Mouse (Mus musculus): ENCODE data around the gene Lypd6b.

Lypd6b gene

DNA sequence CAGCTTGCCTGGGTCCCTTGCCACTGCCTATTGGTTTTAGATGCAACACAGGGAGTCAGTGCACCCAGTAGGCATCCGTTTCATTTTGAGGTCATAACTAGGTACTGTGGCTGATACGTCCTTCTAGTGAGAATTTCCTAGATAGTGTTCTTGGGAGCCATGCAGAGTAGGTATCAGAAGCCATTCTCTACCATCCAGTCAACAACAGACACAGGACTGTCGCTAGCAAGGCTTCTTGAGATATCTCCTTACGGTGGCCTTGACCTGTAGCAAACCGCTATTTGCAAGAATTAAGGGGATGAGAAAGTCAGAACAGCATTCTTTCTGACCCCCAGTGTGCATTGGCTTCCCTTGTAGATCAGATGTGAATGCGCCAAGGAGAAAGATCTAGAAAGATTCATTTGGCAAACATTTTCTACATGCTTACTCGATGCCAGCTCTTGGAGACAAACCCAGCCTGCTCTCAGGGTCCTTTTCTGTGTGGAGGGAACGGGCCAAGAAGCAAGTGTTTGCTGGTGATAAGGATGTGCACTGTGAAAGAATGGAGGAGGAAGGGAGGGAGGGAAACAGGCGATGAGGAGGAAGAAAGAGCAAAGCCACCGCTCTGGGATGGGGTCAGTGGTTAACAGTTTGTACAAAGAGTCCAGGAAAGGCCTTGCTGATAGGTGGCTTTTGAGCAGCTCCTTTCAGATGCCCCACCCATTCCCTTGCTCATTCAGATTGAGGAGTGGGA, 82.5 kb downstream of the Lypd6b start:
- no peak for DNase-seq (ENCODE audit: low spot score in 2 of 2)

DNA sequence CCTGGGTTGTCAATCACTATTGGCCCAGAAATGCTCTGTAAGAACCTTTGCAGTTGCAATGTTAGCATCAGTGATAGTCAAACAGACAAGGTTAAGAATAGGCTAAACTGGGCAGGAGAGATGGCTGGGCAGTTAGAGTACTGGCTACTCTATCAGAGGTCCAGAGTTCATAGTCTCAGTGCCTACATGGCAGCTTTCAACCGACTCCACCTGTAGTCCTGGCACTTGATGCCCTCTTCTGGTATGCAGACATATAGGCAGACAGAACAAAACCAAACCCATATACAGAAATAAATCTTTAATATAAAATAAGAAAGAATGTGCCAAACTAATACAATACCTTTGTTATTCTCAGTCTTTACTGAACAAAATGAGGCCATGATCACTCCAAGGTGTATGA, 83.5 kb downstream of the Lypd6b start:
- no peak for DNase-seq (ENCODE audit: low spot score in 2 of 2)

DNA sequence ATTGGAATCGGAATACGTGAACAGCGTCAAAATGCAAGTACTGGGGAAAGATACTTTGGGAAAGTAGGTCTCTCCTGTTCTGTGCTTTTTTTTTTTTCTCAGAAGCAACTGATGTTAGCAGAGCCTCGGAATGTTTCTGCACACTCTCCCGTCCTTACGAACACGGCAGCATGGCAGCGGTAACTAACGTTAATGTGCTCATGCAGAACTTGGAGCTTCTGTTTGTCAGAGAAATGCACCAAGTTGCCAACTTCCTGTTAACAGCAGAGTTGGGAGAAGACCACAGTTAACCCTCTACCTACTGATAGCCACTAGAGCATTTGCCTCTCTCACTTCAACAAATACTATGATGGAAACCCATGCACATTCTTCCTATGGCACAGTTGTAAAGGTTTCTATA, 93.0 kb downstream of the Lypd6b start:
- DNase-seq (ENCODE audit: low spot score in 2 of 2) = no peak

DNA sequence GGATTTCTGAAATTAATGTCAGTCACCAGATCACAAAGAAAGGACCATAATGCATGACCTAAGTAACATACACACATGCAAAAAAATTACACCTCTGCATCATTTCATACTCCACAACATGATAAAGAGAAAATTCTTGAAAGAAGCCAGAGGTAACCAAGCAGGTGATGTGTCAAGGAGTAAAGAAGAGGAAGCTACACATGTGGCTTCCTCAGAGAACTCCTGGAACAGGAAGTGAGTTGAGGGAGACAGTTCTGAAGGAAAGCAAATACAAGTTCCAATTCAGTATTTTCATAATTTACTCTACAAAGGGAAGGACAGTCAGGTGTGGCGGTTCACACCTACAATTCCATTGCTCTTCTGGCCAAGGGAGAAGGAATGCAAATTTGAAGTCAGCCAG, 93.5 kb downstream of the Lypd6b start:
- no peak for DNase-seq (ENCODE audit: low spot score in 2 of 2)

DNA sequence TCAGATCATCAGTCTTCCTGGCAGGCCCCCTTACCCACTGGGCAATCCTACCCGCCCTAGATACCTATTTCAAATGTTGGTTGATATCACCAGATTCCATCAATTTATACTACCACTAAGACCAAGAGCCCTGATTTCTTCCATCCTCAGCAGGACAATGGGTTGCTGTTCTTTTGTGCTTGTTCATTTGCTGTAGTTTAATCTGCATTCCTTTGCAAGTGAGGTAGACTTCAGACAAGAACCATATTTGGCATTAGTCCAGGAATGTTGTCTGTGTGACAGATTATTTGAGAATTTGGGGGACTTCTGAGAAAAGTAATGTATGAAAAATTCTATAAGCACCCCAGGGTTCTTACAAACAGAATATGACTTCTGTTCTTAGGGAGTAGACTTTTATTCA, 95.0 kb downstream of the Lypd6b start:
- DNase-seq (ENCODE audit: low spot score in 2 of 2) = no peak

DNA sequence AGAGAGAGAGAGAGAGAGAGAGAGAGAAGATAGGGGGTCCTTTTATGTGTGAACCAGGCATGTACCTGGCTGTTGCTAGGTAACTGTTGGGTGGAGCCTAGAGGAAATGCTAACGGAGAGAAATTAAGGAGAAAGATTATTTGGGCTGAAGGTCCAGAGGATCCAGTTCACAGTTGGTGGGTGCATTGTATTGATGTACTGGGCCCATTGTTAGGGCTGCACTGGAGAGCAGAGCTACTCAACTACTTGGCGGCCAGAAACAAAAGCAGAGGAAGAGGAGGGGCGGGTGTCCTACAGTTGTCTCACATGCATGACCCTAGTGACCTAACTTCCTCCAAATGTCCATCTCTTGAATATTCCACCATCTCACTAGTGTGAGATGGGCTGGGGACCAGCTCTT, 96.5 kb downstream of the Lypd6b start:
- DNase-seq (ENCODE audit: low spot score in 2 of 2) = no peak

DNA sequence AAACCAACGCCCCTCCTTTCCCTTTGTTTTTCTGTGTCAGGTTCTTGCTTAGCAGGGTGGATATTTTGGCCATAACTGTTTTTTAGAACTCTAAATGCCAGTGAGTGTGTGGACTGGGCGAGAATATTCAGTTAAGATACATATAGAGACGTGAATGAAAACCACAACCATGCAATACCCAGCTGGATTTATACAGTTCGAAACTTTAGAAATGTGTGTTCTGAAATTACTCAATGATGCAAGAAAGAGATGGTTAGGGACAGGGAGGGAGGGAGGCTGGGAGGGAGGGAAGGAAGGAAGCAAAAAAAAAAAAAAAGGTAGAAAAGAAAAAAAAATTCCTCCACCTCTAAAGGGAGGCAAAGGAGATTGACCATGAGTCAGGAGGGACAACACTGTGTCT, 98.7 kb downstream of the Lypd6b start:
- DNase-seq (ENCODE audit: low spot score in 2 of 2) = no peak

DNA sequence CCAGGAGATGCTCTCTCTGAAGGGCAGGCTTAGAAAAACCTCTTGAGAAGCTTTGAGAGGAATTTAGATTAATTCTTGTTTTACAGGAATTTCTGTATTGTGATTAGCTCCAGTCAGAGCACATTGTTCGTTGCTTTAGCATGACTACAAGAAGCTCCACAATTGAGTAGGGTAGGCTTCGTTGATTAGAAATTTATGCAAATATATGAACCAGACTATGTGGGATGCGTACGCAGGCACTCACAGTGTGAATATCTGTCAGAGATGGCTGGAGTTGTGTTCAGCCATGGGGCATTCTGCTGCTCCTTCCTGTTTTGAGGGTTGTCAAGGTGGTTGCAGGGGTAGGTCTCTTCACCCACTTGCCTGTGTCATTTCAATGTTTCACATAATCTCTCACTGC, 100.9 kb downstream of the Lypd6b start:
- no peak for DNase-seq (ENCODE audit: low spot score in 2 of 2)

DNA sequence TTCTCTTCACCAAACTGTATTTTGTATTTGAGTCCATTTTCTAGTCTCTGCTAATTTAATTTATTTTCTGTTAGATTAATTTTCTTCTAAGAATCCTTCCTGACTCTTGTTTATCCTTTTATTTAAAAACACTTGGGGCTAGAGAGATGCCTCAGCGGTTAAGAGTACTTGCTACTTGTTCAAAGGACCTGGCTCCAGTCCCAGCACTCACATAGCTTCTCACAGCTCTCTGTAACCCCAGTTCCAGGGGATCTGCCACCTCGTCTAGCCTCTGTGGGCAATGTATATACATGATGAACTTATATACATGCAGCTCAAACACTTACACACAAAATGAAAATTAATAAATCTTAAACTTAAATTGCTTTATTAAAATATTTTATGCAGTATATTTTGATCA, 103.2 kb downstream of the Lypd6b start:
- DNase-seq (ENCODE audit: low spot score in 2 of 2) = no peak

DNA sequence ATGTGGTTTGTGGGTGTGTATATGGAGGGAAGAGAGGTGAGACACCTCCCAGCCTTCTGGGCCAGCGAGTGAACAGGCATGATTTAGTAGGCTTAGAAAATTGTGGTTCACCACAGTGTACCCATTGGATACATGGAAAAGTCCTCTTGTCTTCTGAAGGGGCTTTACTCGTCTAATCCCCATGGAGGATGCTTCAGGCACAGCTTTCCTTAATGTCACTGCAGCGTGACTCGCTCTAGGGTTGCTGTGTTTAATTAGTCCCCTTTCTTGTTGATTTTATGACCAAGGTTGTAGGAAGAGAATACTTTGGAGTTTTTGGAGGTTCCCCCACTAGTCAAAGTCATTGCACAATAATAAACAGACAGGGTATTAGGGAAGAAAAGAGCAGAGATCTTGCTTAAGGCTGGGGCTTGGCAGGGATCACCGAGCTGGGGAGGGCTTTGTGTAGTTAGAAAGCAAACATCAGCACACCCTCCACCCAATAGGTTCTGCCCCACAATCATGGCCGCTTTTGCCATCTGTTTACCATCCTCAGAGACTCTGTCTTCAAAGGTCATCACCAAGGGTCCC, 122.4 kb downstream of the Lypd6b start:
- no peak for DNase-seq (ENCODE audit: low spot score in 2 of 2)

DNA sequence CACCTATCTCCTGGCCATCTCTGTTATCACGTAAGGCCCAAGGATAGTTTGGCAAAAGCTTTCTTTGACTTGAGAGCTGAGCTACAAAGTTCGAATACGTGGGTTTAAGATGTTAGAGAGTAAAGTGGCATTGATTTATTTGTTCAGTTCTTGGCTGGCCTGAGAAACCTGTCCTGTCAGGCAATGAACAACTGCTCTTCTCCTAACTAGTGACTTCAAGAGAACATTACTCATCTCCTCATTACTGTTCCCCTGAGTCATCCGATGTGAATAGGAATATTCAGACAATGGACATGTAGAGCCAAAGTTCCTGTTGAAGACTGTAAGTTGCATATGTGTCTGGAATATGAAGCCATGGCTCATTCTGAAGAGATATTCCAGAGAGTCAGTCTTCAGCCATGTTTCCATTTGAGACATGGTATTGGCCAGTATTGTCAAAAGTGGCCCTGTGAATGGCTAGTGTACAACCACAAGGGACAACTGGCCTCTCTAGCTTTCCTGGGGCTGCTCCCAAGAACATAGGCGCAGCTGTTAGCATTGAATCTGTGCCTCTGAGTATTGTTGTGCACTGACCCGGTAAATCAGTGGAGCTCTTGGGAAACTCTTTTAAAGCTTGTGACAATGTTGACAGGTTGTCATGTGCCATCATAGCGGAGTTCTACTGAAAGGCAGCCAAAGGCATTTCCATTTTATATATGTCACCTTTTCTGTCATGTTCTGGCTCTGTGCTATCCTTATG, 124.0 kb downstream of the Lypd6b start:
- DNase-seq (ENCODE audit: low spot score in 2 of 2) = no peak

DNA sequence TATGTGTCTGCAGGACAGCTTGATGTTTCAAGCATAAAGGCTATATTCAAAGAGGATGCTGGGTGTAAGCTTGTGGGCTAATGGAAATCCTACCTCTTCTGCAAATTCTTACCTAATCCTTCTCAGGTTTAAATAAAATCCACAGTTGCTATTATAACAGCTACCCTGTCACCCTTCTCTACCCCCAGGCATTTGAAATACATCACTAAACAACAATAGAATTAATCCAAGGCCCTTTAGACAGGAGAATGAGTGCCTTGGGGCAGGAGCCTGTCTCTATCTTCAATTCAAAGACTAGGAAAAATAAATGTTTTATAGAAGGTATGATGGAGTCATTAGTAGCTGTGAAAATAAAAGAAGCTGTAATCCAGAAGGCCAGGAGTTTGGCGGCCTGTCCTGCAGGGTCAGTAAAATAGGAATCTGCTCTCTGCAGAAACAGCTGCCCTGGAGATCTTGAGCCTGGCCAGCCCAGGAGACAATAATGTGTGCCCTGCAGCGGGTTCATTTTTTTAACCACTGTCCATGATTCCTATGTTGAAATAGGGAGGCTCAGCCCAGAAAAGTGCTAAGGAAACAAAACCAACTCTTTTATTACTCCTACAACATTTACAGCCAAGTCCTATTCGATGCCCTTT, 124.9 kb downstream of the Lypd6b start:
- no peak for DNase-seq (ENCODE audit: low spot score in 2 of 2)

DNA sequence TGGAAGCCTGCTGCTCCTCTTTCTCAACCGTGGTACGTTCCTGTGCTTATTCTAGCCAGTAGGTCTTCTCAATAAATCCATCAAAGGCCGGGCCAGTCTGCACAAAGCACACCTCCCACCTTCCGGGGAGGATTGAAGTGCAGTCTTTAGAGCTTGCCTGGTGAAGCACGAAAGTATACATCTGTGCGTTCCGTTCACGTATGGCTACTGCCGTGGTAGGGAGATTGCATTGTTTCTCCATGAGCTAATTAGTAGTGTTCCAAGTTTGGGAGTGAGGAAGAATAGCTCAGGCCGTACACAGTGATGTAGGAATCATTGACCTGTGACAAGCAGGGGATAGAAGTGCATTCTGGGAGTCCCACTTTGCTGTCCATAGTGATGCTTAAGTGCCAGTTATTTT, 130.0 kb downstream of the Lypd6b start:
- DNase-seq (ENCODE audit: low spot score in 2 of 2) = no peak

DNA sequence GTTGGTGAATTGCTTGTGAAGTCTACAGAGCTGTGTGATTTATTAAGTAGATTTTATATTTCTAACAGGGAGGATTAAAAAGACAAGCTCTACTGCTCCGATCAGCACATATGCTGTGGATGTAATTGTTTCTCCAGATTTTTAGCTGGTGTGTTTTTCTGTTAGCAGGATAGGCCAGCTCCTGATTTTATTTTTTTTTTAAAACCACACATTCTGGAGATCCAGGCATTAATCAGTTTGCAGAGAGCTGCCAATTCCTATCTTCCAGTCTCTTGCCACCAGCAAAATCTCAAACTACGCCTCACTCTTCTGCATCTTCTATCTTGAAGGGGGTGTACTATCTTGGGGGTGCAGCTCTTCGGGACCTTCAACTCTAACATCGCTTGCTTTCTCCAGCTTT, 130.6 kb downstream of the Lypd6b start:
- DNase-seq (ENCODE audit: low spot score in 2 of 2) = no peak

DNA sequence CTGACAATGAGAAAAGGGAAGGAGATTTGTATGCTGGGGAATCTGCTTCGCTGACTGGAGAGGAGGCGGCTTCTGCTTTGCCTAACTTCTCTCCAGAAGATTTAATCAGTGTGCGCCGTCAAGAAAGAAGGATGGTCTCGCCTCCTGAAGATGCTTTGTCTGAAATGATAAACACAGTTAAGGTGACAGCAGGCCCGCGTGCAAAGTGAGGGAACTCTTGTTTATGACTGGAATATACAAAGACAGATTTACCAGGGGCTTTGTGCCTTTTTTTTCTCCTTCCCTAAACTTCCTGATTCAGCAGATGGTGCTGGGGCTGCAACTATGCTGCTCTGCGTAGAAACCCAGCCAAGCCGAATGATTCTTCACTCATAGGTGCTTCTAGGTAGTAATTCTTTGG, 131.2 kb downstream of the Lypd6b start:
- no peak for DNase-seq (ENCODE audit: low spot score in 2 of 2)

DNA sequence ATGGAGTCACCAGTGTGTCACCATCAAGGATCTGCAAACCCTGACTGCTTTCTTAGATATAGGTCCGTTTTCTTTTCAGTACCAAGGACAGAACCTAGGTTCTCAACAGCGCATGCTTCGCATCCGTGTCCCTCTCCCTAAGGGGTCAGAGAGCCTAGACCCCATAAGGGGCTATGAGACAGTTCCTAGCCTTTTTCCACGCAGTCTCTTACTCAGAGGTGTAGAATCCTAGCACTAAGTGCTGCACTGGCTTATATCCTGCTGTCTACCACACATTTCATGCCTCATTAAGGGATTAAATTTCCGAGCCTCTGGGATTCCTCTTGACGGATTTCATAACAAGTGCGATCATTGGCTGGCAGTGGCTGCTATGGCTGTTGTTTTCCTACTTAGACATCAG, 134.5 kb downstream of the Lypd6b start:
- DNase-seq (ENCODE audit: low spot score in 2 of 2) = no peak

DNA sequence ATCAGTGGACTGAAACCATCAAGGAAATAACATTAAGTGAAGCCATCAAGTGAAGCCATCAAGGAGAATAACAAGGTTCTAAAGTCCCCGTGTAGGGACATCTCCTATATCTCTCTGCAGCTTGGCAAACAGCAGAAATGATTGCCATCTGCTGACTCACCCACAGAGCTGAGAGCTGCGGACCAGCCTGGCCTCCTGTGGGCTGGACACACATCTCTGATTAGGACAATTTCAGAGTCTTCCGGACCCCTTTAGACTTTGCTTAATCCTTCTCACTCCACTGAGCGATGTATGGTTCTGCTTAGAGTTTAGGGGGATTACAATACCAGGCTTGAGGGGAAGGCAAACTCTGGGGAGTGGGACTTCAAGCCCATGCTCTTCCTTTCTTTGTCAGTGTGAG, 135.3 kb downstream of the Lypd6b start:
- no peak for DNase-seq (ENCODE audit: low spot score in 2 of 2)

DNA sequence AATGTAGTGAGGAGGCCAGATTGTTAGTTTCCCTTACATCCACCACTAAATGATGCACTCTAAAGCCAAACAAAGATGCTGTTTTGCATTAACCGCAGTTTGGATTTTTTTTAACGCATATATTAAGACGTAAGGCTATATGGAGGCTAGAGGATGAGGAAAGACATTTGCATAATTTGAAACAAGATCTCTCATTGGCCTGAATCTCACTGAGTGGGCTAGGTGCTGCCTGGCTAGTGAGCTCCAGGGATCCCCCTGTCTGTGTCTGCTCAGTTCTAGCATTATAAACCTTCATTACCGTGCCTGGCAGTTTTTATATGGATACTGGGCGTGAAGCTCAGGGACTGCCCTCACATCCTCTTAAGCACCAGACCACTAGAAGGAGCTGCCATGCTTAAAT, 138.7 kb downstream of the Lypd6b start:
- DNase-seq (ENCODE audit: low spot score in 2 of 2) = no peak

DNA sequence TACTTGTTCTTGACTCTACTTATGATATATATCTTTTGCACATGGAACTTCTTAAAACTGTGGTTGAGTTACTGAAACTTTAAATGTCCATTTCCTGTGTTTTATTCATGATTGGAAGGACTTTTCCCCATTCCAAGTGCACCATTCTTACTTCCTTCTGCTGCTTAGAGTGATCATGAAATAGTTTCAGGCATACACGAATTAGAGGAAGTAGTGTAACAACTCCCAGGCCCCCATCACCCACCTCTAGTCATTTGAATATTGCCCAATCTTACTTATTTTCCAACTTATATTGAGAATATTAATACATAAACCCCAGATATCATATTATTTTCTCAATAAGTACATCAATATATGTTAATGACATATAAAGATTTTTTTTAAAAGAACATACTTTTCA, 139.9 kb downstream of the Lypd6b start:
- DNase-seq (ENCODE audit: low spot score in 2 of 2) = no peak

DNA sequence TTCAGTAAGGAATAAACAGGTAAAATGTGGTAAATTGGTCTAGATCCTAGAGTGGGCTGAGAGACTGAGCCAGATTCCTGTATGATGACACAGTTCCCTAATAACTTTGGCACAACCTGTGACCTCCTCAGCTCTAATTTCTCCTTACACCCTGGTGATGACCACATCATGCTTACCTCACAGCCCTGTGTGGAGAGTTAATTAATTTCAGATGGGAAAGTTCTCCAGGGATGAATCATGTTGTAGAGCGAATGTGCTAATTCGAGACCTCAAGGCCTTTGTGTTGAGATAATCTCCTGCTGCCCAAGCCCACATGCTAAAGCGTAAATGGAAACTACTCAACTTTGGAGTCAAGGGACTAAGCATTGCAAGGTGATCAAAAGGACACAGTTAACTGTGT, 142.4 kb downstream of the Lypd6b start:
- DNase-seq (ENCODE audit: low spot score in 2 of 2) = no peak

DNA sequence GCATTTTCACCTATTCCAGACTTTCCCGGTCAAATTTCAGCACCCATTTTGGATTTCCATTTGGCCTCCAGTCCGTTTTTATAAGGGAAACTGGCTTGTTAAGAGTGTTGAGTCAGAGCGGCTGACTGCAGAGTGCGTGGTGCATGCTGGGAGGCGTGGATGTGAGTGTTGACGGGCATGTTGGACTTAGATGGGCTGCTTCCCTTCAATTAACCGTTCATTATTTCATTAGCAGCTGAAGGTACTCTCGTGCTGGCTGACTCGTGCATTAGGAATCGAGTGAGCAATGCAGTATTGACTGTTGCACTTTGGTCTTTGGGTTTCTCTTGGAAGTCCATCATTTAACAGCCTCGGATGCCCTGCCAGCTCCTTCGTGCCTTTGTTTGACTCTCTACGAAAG, 150.1 kb downstream of the Lypd6b start:
- no peak for DNase-seq (ENCODE audit: low spot score in 2 of 2)

DNA sequence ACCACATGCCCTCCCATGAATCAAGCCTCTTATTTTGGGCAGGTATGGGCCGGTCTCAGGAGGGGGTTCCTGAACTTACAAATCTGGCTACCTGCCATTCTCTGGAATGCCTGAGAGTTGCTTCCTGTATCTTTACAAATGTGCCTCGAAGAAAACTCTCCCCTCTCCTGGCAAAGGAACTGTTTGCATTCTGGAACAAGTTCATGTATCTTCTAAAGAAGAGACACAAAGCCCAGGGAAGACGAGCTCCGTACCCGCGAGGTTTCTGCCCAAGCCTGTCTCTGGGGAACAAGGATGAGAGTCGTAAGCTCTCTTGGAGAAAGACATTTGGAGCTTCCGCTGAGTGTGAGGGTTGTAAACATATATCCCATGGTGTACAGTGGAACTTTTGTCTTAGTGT, 150.8 kb downstream of the Lypd6b start:
- DNase-seq (ENCODE audit: low spot score in 2 of 2) = no peak

DNA sequence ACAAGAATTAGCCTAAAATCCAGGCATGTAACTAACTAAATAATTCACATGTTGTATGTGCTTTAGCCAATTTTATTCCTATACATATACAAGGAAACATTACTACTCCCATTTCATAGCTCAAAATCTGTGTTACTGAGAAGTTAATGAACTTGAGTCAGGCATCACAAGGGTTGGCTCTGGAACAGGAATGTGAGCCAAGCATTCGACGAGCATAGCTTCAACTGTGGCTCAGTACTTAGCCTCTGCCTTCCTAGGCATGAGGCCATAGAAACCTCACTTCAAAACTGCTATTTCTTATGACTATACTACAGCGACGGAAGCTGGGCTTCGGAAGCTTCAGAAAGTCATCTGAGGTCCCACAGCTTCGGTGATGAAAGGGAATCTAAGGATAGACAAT, 152.9 kb downstream of the Lypd6b start:
- DNase-seq (ENCODE audit: low spot score in 2 of 2) = no peak

Data from heart, adult 9 months (tissue).